Mouse (Mus musculus): ENCODE results near the gene Erp44. TPM values are rescaled to one million over a fixed set of nuclear protein-coding genes. Genes with fewer than 3 reads are reported as not detected.
A peak's percentile ranks its signal among the peaks of the same experiment; 100 is the strongest.

Erp44 gene
- polyA plus RNA-seq, 1 experiment from 2014 or later, result 79.8 TPM

DNA sequence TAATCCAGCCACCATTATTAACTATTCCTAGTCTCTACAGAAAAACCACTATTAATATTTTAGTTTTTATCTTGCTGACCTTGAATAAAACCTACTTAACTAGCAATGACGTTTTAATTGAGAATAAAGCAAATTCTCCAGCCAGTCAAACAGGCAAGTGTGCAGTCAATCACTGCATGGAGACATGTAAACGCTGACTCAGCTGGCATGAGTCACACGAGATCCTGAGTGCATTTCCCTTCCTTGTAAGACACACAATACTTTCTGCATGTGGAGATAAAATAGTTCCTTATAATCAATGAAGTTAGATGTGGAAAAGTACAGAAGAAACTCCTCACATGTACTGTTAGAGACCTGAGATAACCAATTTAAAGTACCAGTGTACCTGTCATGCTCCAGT lies 53.8 kb downstream of the Erp44 start:
- no peak overlapping the region for H3K27ac ChIP-seq (ENCODE audit: low read length)
- H3K9ac ChIP-seq (replicated peaks; ENCODE audit: low read depth, low read length), result no peak overlapping the region
- no peak overlapping the region for H3K4me2 ChIP-seq (replicated peaks; ENCODE audit: low read depth, low read length)
- H3K27me3 ChIP-seq (ENCODE audit: control insufficient read depth, insufficient read depth, low read length), result no peaks in the 10 kb centered on the region
- no peaks in the 10 kb centered on the region for H3K9me3 ChIP-seq (ENCODE audit: control insufficient read depth, low read depth, low read length)
- H3K36me3 ChIP-seq (ENCODE audit: control insufficient read depth, insufficient read depth, low read length), result no peaks in the 10 kb centered on the region
- H3K4me1 ChIP-seq (ENCODE audit: control insufficient read depth, insufficient read depth, low read length), result no peaks in the 10 kb centered on the region
- H3K4me3 ChIP-seq (ENCODE audit: low read depth, low read length), result no peak overlapping the region
- 28% methylated on average over 3 of the region's 3 CpGs for WGBS
- no peak for ATAC-seq (ENCODE audit: insufficient number of reproducible peaks, insufficient read depth, low FRiP score, low read depth)

DNA sequence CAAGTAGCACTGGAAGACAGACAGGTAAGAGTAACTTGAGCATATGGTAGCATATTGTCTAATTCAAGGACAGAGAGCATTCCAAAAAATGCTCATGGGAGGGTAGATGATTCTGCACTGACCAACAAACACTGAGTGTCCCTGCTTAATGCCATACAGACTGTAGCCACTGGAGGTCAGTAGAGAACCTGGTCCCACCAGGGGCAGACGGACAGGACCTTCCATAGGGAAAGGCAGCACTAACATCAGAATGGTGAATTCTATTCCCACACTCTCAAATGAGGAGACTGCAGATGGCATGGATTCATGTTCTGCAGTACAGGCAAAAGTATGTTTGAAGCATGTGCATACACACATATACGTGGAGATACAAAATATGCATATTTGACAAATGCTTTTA lies 54.2 kb downstream of the Erp44 start:
- Histone ChIP-seq H3K27me3 (ENCODE audit: control insufficient read depth, insufficient read depth, low read length) (no peaks in the 10 kb centered on the region), H3K4me2 (replicated peaks; ENCODE audit: low read depth, low read length) (no peak overlapping the region), H3K36me3 (ENCODE audit: control insufficient read depth, insufficient read depth, low read length) (no peaks in the 10 kb centered on the region), H3K9ac (replicated peaks; ENCODE audit: low read depth, low read length) (no peak overlapping the region), H3K27ac (ENCODE audit: low read length) (no peak overlapping the region), H3K4me3 (ENCODE audit: low read depth, low read length) (no peak overlapping the region), H3K4me1 (ENCODE audit: control insufficient read depth, insufficient read depth, low read length) (no peaks in the 10 kb centered on the region), H3K9me3 (ENCODE audit: control insufficient read depth, low read depth, low read length) (no peaks in the 10 kb centered on the region)
- 29% methylated on average over 2 of the region's 2 CpGs for WGBS
- ATAC-seq (ENCODE audit: insufficient number of reproducible peaks, insufficient read depth, low FRiP score, low read depth), result 0 out of 2 replicates have a peak, but pooled peaks have one; percentile 37

DNA sequence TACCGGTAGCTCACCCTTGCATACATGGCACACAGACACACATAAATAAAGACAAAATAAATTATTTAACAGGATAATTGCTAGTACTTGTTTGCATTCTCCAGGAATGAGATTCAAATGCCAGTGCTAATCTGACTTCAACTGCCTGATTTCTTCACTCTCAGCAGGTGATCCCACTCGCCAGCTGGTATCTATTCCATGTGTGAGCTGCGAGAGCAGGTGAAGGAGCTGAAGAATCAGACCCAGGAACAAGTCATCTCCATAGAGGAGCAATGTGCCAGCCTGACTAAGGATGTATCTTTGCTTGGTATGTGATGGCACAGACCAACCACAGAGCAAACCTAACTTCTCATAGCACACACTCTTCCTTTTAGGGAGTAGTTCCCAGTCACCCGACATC lies 75.8 kb downstream of the Erp44 start:
- H3K27me3 ChIP-seq (ENCODE audit: control insufficient read depth, insufficient read depth, low read length), result no peaks in the 10 kb centered on the region
- no peaks in the 10 kb centered on the region for H3K9me3 ChIP-seq (ENCODE audit: control insufficient read depth, low read depth, low read length)
- no peak overlapping the region for H3K9ac ChIP-seq (replicated peaks; ENCODE audit: low read depth, low read length)
- peaks cover 10% of the 10 kb centered on the region; the same call in 1 of the 2 replicates for H3K36me3 ChIP-seq (ENCODE audit: control insufficient read depth, insufficient read depth, low read length)
- H3K4me2 ChIP-seq (replicated peaks; ENCODE audit: low read depth, low read length), result no peak overlapping the region
- H3K27ac ChIP-seq (ENCODE audit: low read length), result no peak overlapping the region
- ATAC-seq (ENCODE audit: insufficient number of reproducible peaks, insufficient read depth, low FRiP score, low read depth), result no peak
- H3K4me3 ChIP-seq (ENCODE audit: low read depth, low read length), result no peak overlapping the region
- H3K4me1 ChIP-seq (ENCODE audit: control insufficient read depth, insufficient read depth, low read length), result no peaks in the 10 kb centered on the region
- WGBS, result 90% methylated on average over 4 of the region's 4 CpGs

DNA sequence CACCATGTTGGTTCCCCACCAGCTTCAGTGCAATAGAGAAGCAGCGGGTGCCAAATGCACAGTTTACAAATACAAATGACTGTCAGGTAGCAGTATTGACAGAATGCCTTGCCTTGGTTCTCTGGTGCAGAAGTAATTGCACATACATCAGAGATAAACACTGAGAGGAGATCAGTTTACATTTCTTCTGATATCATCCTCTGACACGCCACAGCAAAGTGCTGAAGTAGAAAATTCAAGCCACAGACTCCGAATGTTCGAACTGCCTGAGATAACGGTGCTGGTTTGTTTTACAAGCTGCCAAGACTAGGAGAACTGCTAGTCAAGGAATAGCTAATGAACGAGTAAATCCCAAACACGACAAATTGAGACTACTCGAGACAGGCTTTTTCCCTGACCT lies 80.9 kb downstream of the Erp44 start:
- ATAC-seq (ENCODE audit: insufficient number of reproducible peaks, insufficient read depth, low FRiP score, low read depth), result no peak
- Histone ChIP-seq H3K27ac (ENCODE audit: low read length) (no peak overlapping the region), H3K9me3 (ENCODE audit: control insufficient read depth, low read depth, low read length) (no peaks in the 10 kb centered on the region), H3K27me3 (ENCODE audit: control insufficient read depth, insufficient read depth, low read length) (no peaks in the 10 kb centered on the region), H3K4me1 (ENCODE audit: control insufficient read depth, insufficient read depth, low read length) (no peaks in the 10 kb centered on the region), H3K9ac (replicated peaks; ENCODE audit: low read depth, low read length) (no peak overlapping the region), H3K36me3 (ENCODE audit: control insufficient read depth, insufficient read depth, low read length) (peaks cover 12% of the 10 kb centered on the region; the same call in 1 of the 2 replicates), H3K4me2 (replicated peaks; ENCODE audit: low read depth, low read length) (no peak overlapping the region), H3K4me3 (ENCODE audit: low read depth, low read length) (no peak overlapping the region)
- WGBS, result 58% methylated on average over 8 of the region's 8 CpGs

DNA sequence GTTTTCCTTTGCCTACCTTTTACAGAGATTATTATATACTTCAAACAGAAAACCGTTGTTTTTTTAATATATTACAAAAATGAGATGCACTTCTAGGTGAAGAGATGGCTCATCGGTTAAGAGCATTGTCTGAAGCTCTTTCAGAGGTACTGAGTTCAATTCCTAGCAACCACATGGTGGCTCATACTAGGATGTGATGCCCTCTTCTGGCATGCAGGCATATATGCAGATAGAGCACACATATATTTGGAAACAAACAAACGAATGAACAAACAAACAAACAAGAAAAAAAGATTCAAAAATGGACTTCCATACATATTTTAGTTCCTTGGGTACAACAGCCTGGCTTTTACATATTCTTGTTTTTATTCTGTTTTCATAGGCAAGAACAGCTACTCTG lies 81.4 kb downstream of the Erp44 start:
- H3K9me3 ChIP-seq (ENCODE audit: control insufficient read depth, low read depth, low read length), result no peaks in the 10 kb centered on the region
- no peak overlapping the region for H3K4me3 ChIP-seq (ENCODE audit: low read depth, low read length)
- H3K36me3 ChIP-seq (ENCODE audit: control insufficient read depth, insufficient read depth, low read length), result peaks cover 12% of the 10 kb centered on the region; the same call in 1 of the 2 replicates
- no peaks in the 10 kb centered on the region for H3K27me3 ChIP-seq (ENCODE audit: control insufficient read depth, insufficient read depth, low read length)
- 89% methylated on average over 3 of the region's 3 CpGs for WGBS
- no peaks in the 10 kb centered on the region for H3K4me1 ChIP-seq (ENCODE audit: control insufficient read depth, insufficient read depth, low read length)
- H3K27ac ChIP-seq (ENCODE audit: low read length), result no peak overlapping the region
- ATAC-seq (ENCODE audit: insufficient number of reproducible peaks, insufficient read depth, low FRiP score, low read depth), result no peak
- H3K9ac ChIP-seq (replicated peaks; ENCODE audit: low read depth, low read length), result no peak overlapping the region
- no peak overlapping the region for H3K4me2 ChIP-seq (replicated peaks; ENCODE audit: low read depth, low read length)

DNA sequence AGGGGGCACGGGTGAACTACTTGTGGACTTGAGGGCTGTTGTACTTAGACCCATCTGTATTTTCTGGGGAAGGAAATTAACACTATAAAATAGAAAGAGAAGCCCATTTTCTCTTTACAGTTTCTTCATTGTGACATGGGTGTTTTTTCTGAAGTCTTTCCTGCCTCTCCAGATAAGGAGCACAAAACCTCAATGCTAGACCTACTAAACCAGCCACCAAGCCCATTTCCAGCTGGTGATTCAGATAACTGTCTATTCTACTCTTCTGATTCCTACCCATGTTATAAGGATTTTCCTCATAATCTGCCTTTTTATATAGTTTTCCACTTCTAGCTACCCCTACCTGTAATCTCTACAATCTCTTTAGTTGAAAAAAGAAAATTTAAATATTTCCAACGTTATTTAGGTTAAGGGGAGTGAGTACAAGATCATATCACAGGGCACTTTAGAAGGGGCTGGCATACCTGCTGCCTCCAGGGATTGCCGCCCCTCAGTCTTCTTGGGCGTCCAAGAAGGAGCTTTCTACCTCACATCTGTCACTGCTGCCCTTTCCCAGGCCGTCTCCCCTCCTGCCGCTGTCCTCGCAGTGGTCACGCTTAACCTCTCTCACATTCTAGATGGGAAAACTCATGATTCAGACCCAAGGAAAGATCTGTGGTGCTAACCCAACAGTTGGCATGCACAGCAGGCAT lies 97.1 kb downstream of the Erp44 start:
- Histone ChIP-seq H3K9ac (replicated peaks; ENCODE audit: low read depth, low read length) (no peak overlapping the region), H3K4me3 (ENCODE audit: low read depth, low read length) (no peak overlapping the region), H3K4me1 (ENCODE audit: control insufficient read depth, insufficient read depth, low read length) (no peaks in the 10 kb centered on the region), H3K4me2 (replicated peaks; ENCODE audit: low read depth, low read length) (no peak overlapping the region), H3K9me3 (ENCODE audit: control insufficient read depth, low read depth, low read length) (no peaks in the 10 kb centered on the region), H3K27ac (ENCODE audit: low read length) (no peak overlapping the region), H3K27me3 (ENCODE audit: control insufficient read depth, insufficient read depth, low read length) (no peaks in the 10 kb centered on the region), H3K36me3 (ENCODE audit: control insufficient read depth, insufficient read depth, low read length) (no peaks in the 10 kb centered on the region; the same call in 1 of the 2 replicates)
- no peak for ATAC-seq (ENCODE audit: insufficient number of reproducible peaks, insufficient read depth, low FRiP score, low read depth)
- WGBS, result 82% methylated on average over 8 of the region's 8 CpGs

DNA sequence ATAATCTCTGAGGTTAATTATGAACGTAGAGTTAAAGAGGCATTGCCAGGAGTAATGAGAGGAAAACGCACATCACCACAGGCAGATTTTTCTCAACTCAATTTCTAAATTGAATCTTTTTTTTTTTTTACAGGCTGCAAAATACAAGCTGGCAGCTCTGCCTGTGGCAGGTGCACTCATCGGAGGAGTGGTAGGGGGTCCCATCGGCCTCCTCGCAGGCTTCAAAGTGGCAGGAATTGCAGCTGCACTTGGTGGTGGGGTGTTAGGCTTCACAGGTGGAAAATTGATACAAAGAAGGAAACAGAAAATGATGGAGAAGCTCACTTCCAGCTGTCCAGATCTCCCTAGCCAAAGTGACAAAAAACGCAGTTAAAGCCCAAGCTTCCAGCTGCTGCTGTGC lies 98.0 kb downstream of the Erp44 start:
- Histone ChIP-seq H3K9ac (replicated peaks; ENCODE audit: low read depth, low read length) (no peak overlapping the region), H3K9me3 (ENCODE audit: control insufficient read depth, low read depth, low read length) (no peaks in the 10 kb centered on the region), H3K27ac (ENCODE audit: low read length) (no peak overlapping the region), H3K4me2 (replicated peaks; ENCODE audit: low read depth, low read length) (no peak overlapping the region), H3K4me3 (ENCODE audit: low read depth, low read length) (no peak overlapping the region), H3K4me1 (ENCODE audit: control insufficient read depth, insufficient read depth, low read length) (no peaks in the 10 kb centered on the region), H3K27me3 (ENCODE audit: control insufficient read depth, insufficient read depth, low read length) (no peaks in the 10 kb centered on the region), H3K36me3 (ENCODE audit: control insufficient read depth, insufficient read depth, low read length) (no peaks in the 10 kb centered on the region; the same call in 1 of the 2 replicates)
- no peak for ATAC-seq (ENCODE audit: insufficient number of reproducible peaks, insufficient read depth, low FRiP score, low read depth)
- 72% methylated on average over 6 of the region's 6 CpGs for WGBS

DNA sequence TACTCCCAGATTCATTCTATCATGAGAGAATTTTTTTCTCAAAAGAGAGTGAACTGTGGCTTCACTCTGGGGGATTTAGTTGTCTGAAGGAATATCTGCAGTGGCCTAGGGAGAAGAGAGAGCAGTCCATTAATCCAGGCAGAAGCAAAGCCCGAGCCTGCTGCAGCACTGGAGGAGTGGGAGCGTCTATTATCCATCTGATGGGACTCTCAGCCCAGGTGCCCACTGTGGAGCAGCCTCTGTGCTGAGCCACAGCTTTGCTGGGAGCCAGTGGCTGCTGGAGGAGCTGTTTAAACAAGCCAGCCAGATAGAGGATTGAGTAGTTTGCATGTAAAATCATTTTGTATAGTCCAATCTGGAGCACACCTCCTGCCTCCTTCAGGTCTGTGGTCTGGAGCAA lies 98.4 kb downstream of the Erp44 start:
- Histone ChIP-seq H3K4me3 (ENCODE audit: low read depth, low read length) (no peak overlapping the region), H3K9me3 (ENCODE audit: control insufficient read depth, low read depth, low read length) (no peaks in the 10 kb centered on the region), H3K36me3 (ENCODE audit: control insufficient read depth, insufficient read depth, low read length) (no peaks in the 10 kb centered on the region; the same call in 1 of the 2 replicates), H3K4me2 (replicated peaks; ENCODE audit: low read depth, low read length) (no peak overlapping the region), H3K4me1 (ENCODE audit: control insufficient read depth, insufficient read depth, low read length) (no peaks in the 10 kb centered on the region), H3K27me3 (ENCODE audit: control insufficient read depth, insufficient read depth, low read length) (no peaks in the 10 kb centered on the region), H3K27ac (ENCODE audit: low read length) (no peak overlapping the region), H3K9ac (replicated peaks; ENCODE audit: low read depth, low read length) (no peak overlapping the region)
- ATAC-seq (ENCODE audit: insufficient number of reproducible peaks, insufficient read depth, low FRiP score, low read depth), result no peak
- WGBS, result 29% methylated on average over 2 of the region's 2 CpGs

DNA sequence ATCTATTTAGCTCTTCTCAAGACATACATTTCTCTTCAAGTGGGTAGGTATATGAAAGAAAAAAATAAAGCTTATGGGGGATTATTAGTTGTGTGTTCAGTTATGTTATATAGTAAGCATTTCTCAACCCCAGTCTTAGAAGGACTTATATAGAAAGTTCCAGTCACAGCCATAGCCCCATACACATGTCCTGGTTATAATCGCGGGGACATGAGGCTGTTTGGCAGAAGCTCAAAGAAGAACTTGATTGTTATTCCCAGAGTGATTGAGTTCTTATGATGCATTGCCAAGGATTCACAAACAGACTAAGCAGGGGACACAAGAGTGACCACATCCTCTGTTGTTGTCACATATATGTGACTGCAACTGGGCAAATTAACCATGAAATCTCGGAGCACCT lies 103.7 kb downstream of the Erp44 start:
- no peak for ATAC-seq (ENCODE audit: insufficient number of reproducible peaks, insufficient read depth, low FRiP score, low read depth)
- H3K27ac ChIP-seq (ENCODE audit: low read length), result no peak overlapping the region
- H3K9ac ChIP-seq (replicated peaks; ENCODE audit: low read depth, low read length), result no peak overlapping the region
- H3K36me3 ChIP-seq (ENCODE audit: control insufficient read depth, insufficient read depth, low read length), result no peaks in the 10 kb centered on the region
- no peaks in the 10 kb centered on the region for H3K9me3 ChIP-seq (ENCODE audit: control insufficient read depth, low read depth, low read length)
- no peak overlapping the region for H3K4me3 ChIP-seq (ENCODE audit: low read depth, low read length)
- H3K27me3 ChIP-seq (ENCODE audit: control insufficient read depth, insufficient read depth, low read length), result no peaks in the 10 kb centered on the region
- 90% methylated on average over 3 of the region's 3 CpGs for WGBS
- no peaks in the 10 kb centered on the region for H3K4me1 ChIP-seq (ENCODE audit: control insufficient read depth, insufficient read depth, low read length)
- no peak overlapping the region for H3K4me2 ChIP-seq (replicated peaks; ENCODE audit: low read depth, low read length)
